Mouse (Mus musculus): ENCODE measurements around the gene Fxr1.

DNA sequence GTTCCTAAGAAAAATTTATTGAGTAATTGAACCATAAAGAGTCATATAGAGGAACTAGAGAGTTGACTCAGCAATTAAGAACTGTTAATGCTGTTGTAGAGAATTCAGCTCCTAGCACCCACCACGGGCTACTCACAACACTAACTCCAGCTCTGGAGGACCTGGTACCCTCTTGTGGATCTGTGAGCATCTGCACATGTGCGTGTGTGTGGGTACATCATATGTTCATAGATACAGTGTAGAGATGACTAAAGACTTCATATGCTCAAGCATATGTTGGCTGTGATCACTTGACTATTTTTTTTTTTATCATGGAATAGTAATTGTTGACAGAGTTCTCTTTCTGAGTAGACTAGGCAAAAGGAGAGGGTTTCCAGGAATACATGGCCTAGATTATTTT lies 42.6 kb downstream of the Fxr1 start:
- TF ChIP-seq CTCF (IDR thresholded peaks at IDR 0.05; ENCODE audit: low read depth) (no peak), EP300 (optimal IDR thresholded peaks at IDR 0.05) (no peak)
